Mouse (Mus musculus): ENCODE results near the gene Sema6b.

Sema6b gene

DNA sequence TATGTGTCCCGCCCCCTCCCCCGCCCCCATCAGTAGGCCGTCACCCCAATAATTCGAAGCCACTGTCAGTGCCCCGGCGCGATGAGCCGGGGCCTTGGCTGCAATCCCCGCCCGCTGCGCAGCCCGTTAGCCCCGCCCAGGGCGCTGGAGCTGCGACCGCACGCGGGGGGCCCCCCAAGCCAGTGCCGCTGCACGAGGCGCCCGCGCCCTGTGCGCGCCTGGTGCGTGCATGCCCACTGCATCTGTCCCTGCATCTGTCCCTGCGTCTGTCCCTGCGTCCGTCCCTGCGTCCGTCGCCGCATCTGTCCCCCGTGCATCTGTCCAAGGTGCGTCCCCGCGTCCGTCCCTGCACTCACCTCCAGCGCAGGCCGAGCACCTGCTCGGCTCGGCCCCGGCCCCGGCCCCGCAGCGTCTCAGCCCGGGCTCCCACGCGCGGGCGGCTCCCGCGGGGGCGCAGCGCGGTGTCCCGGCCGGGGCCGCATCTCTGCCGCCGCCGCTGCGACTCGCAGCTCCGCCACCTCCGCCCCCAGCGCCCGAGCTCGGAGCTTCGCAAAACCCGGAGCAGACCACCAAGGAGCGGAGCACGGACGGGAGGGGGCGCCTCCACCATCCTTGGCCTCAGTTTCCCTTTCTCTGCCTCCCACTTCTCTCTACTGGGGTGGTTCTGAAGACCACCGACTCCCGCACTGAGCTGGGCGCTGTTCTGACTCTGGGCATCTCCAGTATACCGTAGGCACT is at the start of gene Sema6b:
TSS of gene Sema6b (minus strand) at position 486 of the 738 bp plus-strand sequence.
- no peak for DNase-seq (ENCODE audit: extremely low spot score, low read depth, low spot score)

- DNase-seq (ENCODE audit: extremely low spot score, low read depth, low spot score): no peak
These were observed 45.4 kb upstream of the Sema6b start for GRCm38 (mm10) chr17:56185281-56186141.

DNA sequence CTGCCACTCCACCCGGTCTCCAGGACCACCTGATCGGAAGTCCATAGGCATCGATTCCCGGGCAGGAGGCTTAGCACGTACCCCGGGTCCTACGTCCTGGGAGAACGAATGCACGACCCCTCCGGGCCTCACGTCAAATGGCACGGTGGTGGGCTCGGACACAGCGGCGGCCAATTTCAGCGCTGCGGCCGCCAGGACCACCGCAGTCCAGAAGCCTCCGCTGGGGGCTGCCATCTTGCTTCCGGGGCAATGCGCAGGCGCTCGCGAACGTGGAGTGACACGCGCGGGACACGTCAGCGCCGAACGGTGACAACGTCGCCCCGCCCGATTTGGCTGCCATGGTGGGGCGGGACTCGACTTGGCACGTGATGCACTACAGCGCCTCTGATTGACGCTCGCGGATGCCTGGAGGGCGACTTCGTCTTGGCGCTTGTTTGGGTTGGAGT is 43.5 kb upstream of the Sema6b start, which contains the start of gene Mydgf:
TSS of gene Mydgf (minus strand) at position 263 of the 446 bp plus-strand sequence.
- peak; percentile 58 for DNase-seq (ENCODE audit: extremely low spot score, low read depth, low spot score)

GRCm38 (mm10) chr17:56182975-56183657 is 43.0 kb upstream of the Sema6b start:
- no peak for DNase-seq (ENCODE audit: extremely low spot score, low read depth, low spot score)

- DNase-seq (ENCODE audit: extremely low spot score, low read depth, low spot score): no peak
These were observed 35.3 kb upstream of the Sema6b start for GRCm38 (mm10) chr17:56175416-56175815.

- DNase-seq (ENCODE audit: extremely low spot score, low read depth, low spot score): no peak
These were observed 33.4 kb upstream of the Sema6b start for GRCm38 (mm10) chr17:56173401-56174046.

DNA sequence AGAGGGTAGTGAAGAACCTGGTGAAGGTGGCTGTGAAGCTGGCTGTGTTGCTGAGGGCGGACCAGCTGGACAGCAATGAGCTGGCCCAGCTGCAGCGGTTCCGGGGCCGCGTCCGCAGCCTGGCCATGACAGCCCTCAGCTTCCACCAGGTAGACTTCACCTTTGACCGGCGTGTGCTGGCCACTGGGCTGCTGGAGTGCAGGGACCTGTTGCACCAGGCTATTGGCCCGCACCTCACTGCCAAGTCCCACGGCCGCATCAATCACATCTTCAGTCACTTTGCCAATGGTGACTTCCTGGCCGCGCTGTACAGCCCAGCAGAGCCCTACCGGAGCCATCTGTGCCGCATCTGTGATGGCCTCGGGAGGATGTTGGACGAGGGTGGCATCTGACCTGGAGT is 31.7 kb upstream of the Sema6b start:
- no peak for DNase-seq (ENCODE audit: extremely low spot score, low read depth, low spot score)

- DNase-seq (ENCODE audit: extremely low spot score, low read depth, low spot score): no peak
These were observed 31.3 kb upstream of the Sema6b start for GRCm38 (mm10) chr17:56171456-56171855.

- no peak for DNase-seq (ENCODE audit: extremely low spot score, low read depth, low spot score)
These were observed 30.5 kb upstream of the Sema6b start for GRCm38 (mm10) chr17:56170636-56171035.

GRCm38 (mm10) chr17:56169830-56170229 is 29.7 kb upstream of the Sema6b start:
- DNase-seq (ENCODE audit: extremely low spot score, low read depth, low spot score): no peak

GRCm38 (mm10) chr17:56165671-56166070 is 25.5 kb upstream of the Sema6b start:
- no peak for DNase-seq (ENCODE audit: extremely low spot score, low read depth, low spot score)

DNA sequence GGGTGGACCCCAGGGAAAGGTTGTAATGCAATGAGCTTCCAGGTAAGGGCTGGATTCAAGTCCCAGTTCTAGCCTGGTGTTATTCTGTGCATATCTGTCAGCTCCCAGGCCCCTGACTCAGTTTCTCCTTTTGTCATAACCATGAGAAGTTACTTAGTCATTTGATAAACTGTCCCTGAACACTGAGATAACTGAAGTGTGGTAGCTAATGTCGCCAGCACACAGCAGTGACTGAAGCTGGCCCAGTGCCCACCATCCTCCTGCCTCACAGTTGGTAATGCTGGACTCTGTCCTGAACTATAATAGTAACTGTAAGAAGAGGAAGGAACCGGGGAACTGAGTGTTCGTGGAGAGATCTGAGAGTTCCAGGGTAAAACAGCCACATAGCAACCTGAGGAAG is 24.4 kb upstream of the Sema6b start:
- DNase-seq (ENCODE audit: extremely low spot score, low read depth, low spot score): no peak

GRCm38 (mm10) chr17:56163523-56164102 is 23.5 kb upstream of the Sema6b start:
- no peak for DNase-seq (ENCODE audit: extremely low spot score, low read depth, low spot score)

DNA sequence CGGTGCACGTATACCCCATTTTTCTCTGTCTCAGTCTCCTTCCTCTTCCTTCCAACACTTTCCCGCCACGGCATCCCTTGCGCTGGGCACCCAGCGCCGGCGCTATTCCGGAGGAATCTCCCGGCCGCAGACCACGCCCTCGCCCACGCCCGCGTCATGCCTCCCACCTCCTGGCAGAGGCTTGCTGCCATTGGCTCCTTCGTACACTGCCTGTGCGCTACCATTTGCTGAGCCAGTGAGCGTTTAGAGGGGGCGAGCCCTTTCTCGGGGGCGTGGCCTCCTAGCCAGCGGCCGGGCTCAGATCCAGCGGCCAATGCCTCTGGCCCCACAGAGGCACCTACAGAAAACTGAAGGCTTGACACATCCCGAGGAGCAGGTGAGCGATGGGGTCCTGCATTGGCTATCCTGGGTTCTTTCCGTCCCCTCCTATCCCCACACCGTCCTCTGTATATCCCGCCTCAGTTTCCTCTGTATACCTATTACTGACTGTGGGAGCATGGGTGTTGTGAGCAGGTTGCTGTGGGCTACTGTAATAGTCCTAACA is 22.2 kb upstream of the Sema6b start, which contains the start of gene Tnfaip8l1:
TSS of gene Tnfaip8l1 (plus strand) at position 247 of the 544 bp plus-strand sequence.
- DNase-seq (ENCODE audit: extremely low spot score, low read depth, low spot score): peak; percentile 49

DNA sequence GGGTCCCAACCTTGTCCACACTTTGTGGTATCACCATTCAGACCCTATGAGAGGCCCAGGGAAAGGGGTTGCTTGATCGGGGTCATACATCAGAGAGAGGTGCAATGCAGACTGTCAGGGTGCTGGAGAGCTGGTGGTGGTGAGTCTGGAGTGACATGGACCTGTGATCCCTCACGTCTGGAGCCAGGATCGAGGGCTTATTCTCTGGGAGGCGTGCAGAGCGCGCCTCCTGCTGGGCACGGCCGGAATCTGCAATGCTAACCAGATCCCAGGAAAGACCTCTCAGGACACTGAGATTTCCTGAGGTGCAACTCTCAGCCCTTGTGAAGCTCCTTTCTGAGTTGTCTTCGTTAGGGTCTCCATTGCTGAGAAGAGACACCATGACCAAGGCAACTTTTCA is 19.6 kb upstream of the Sema6b start:
- DNase-seq (ENCODE audit: extremely low spot score, low read depth, low spot score): peak; percentile 33

GRCm38 (mm10) chr17:56153643-56154042 is 13.5 kb upstream of the Sema6b start:
- no peak for DNase-seq (ENCODE audit: extremely low spot score, low read depth, low spot score)

GRCm38 (mm10) chr17:56149897-56150296 is 9.8 kb upstream of the Sema6b start:
- DNase-seq (ENCODE audit: extremely low spot score, low read depth, low spot score): no peak

DNA sequence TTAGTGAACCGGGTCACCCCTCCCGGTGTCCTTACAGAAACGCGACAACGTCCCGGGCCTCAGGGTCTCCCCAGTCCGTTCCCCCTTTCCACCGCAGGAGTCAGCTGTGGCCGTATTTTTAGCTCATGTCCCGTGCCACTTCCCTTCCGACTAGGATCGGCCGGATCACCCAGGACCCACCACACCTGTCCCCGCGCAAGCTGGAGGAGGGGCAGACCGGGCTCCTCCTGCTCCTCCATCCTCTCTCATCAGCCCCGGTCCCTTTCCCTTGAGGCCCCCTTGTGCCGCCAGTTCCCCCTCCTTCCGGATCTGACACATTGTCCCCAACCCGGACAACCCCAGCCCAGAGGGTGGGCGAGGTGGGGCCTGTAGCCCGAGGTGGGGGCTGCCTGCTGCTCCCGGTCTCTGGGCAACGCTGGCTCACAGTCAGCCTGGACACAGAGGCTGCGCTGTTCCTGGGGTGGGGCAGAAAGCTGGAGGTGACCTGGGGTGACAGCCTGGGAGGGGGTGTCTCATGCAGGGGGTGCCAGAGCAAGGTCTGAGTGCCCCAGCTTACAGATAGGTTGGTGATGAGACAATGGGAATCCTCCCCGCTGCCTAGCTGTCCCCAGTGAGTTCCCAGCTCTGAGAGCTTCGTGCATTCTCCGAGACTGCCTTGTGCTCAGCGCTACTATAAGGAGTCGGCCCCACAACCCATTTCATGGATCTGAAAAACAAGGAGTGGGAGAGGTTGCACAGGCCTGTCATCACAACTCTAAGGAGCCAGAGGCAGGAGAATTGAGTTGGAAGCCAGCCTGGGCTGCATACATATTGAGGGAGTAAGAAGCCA is 8.9 kb upstream of the Sema6b start:
- no peak for DNase-seq (ENCODE audit: extremely low spot score, low read depth, low spot score)

DNA sequence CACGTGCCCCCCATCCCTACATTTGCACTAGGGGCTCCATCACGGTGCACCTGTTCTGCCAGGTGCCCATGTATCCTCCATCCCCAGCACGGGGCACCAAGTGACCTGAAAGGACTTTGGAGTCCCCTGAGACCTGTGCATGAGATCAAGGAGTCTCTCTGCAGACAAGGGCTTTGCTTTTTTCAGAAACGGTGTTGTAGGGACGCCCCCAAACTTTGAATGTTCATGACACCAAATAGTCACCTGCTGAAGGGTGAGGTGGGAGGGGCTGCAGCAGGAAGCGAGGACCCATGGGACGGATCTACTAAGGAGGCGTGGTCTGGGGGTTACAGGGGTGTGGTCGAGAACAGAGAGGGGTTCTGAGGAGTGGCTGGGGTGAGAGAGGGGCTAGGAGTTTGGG is 8.1 kb upstream of the Sema6b start:
- DNase-seq (ENCODE audit: extremely low spot score, low read depth, low spot score): no peak
